Mouse (Mus musculus): ENCODE results near the gene Erf. TPM values are rescaled to one million over a fixed set of nuclear protein-coding genes. Genes with fewer than 3 reads are reported as not detected.

Gene Erf
- polyA plus RNA-seq, 1 experiment from 2014 or later, result 16.4 TPM

DNA sequence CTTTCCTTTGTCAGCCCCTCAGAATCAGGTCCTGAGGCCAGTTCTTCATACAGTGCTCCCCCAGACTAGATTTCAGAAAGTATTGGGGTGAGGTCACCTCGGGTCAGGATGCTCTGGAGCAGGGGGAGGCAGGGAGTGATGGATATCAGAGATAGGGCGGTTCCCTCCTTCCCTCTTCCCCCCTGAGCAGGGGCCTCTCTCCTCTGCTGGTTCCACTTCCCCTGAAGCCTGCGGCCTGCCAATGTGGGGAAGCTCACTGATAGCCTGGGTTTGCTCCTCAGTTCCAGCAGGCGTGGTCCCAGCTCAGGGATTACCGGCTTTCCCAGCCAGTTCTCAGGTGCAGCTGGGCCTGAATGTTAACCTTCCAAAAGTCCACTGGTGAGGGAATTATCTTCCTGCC is 33.1 kb upstream of the Erf start:
- H3K27me3 ChIP-seq (replicated peaks; ENCODE audit: control insufficient read depth, insufficient read depth, low read length), result no peaks in the 10 kb centered on the region
- WGBS, result 10% methylated on average over 5 of the region's 5 CpGs
- H3K27ac ChIP-seq (ENCODE audit: low read depth, low read length), result peak overlapping the region; percentile 94; the same call in 1 of the 2 replicates
- peaks cover 41% of the 10 kb centered on the region for H3K36me3 ChIP-seq (ENCODE audit: control insufficient read depth, insufficient read depth, low read length)
- H3K9ac ChIP-seq (ENCODE audit: low read depth, low read length), result peak overlapping the region; percentile 82
- peak overlapping the region; percentile 74 for H3K4me2 ChIP-seq
- peak overlapping the region; percentile 62 for H3K4me3 ChIP-seq (ENCODE audit: low read depth, low read length)
- no peak for DNase-seq (ENCODE audit: low spot score)
- ATAC-seq (replicated peaks; ENCODE audit: low FRiP score), result no peak
- peaks cover 38% of the 10 kb centered on the region for H3K4me1 ChIP-seq (replicated peaks; ENCODE audit: control insufficient read depth, insufficient read depth, low read length)
- no peaks in the 10 kb centered on the region for H3K9me3 ChIP-seq (ENCODE audit: control insufficient read depth, low read length)

DNA sequence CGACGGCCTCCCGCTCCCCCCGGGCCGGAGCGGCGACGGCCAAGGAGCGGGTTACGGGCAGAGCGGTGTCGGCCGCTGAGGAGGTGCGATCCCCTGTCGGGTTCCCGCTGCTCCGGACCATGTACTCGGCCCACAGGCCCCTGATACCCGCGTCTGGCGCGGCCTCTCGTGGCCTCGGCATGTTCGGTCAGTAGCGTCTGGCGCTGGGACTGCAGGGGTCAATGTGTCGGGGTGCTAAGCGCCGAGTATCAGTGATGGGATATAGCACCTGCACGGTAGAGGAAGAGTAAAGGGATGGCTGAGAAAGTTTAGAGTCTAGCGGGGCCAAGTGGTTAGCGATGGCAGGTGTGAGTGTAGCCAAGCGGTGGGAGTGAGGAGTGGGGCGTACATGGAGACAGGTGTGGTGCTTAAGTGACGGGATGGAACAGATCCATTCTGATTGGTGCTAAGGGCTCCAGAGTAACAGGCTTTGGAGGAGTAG is 32.2 kb upstream of the Erf start:
- no peaks in the 10 kb centered on the region for H3K9me3 ChIP-seq (ENCODE audit: control insufficient read depth, low read length)
- WGBS, result under 1% methylated on average over 27 of the region's 36 CpGs
- peak overlapping the region; percentile 94 for H3K27ac ChIP-seq (ENCODE audit: low read depth, low read length)
- ATAC-seq (replicated peaks; ENCODE audit: low FRiP score) (no peak), DNase-seq (ENCODE audit: low spot score) (peak; percentile 71)
- H3K4me1 ChIP-seq (replicated peaks; ENCODE audit: control insufficient read depth, insufficient read depth, low read length), result peaks cover 39% of the 10 kb centered on the region
- H3K27me3 ChIP-seq (replicated peaks; ENCODE audit: control insufficient read depth, insufficient read depth, low read length), result no peaks in the 10 kb centered on the region
- peaks cover 32% of the 10 kb centered on the region for H3K36me3 ChIP-seq (ENCODE audit: control insufficient read depth, insufficient read depth, low read length)
- H3K9ac ChIP-seq (ENCODE audit: low read depth, low read length), result peak overlapping the region; percentile 82
- H3K4me2 ChIP-seq, result peak overlapping the region; percentile 74
- peak overlapping the region; percentile 62 for H3K4me3 ChIP-seq (ENCODE audit: low read depth, low read length)

DNA sequence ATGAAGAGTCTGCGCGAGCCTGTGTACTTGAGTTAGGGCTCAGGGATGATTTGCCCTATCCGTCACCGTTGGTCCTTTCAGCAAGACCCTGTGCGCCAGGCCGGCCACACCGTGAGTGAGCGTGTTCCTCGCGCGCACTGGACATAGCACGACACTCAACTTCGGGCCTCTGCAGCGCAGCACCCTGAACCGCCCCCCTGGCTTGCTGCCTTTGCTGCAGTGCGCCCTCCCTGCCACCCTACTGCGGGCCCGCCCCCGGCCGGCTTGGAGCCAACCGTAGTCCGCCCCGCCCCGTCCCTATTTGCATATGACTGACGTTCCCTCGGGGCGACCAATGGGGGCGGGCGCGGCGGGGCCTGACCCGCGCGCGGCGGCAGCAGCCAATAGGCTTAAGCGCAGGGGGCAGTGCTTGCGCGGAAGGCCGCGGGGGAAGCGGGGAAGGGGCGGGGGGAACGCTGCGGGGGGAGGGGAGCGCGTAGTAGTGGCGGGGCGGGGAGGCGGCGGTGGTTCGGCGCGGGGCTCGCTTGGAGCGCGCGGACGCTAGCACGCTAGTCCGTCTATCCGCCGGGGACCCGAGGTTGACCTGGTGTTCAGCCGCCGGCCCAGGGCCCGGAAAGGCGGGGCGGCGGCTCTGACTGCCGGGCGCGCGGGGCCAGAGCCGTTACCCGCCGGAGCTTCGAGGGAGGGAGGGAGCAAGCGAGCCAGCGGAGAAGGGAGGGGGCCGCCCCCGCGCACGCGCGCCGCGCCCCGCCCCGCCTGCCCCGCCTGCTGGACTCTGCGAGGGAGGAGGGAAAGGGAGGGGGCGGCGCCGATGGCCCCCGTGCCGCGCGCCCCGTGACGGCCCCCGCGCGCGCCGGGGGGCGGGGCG is 31.4 kb upstream of the Erf start:
- Histone ChIP-seq H3K4me2 (peak overlapping the region; percentile 87), H3K27me3 (replicated peaks; ENCODE audit: control insufficient read depth, insufficient read depth, low read length) (no peaks in the 10 kb centered on the region), H3K36me3 (ENCODE audit: control insufficient read depth, insufficient read depth, low read length) (peaks cover 24% of the 10 kb centered on the region), H3K9ac (ENCODE audit: low read depth, low read length) (peak overlapping the region; percentile 82), H3K4me1 (replicated peaks; ENCODE audit: control insufficient read depth, insufficient read depth, low read length) (peaks cover 45% of the 10 kb centered on the region), H3K9me3 (ENCODE audit: control insufficient read depth, low read length) (no peaks in the 10 kb centered on the region), H3K4me3 (ENCODE audit: low read depth, low read length) (peak overlapping the region; percentile 62), H3K27ac (ENCODE audit: low read depth, low read length) (peak overlapping the region; percentile 95)
- under 1% methylated on average over 74 of the region's 108 CpGs for WGBS
- DNase-seq (ENCODE audit: low spot score) (peak; percentile 99), ATAC-seq (replicated peaks; ENCODE audit: low FRiP score) (peak; percentile 81)

DNA sequence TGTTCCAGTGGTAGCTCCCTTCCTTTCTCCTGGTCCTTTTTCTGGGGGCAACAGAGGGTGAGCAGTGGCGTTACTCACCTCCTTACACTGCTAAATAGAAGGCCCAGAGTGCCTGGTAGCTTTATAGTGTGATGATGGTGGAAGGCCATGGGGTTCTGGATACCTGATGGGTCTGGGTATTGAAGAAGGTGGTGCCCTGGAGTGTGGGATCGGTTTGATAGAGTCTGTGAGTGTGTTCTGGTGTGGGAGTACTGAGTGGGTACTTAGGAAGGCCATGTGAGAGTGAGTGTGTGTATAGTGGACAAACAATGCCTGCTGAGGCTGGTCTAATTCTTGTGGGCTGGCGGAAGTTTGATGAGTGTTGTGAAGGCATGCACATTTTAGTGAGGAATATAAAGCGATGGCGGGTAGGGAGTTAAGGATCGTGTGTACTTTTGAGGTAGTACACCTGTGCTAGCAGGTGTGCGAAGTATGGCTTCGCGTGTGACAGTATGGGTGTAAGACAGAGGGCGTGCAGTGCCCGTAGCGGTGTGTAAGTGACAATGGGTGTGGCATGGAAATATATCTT is 30.7 kb upstream of the Erf start:
- 23% methylated on average over 12 of the region's 12 CpGs for WGBS
- DNase-seq (ENCODE audit: low spot score), result no peak
- Histone ChIP-seq H3K4me1 (replicated peaks; ENCODE audit: control insufficient read depth, insufficient read depth, low read length) (peaks cover 52% of the 10 kb centered on the region), H3K27me3 (replicated peaks; ENCODE audit: control insufficient read depth, insufficient read depth, low read length) (no peaks in the 10 kb centered on the region), H3K9ac (ENCODE audit: low read depth, low read length) (peak overlapping the region; percentile 72), H3K4me2 (peak overlapping the region; percentile 87), H3K4me3 (ENCODE audit: low read depth, low read length) (peak overlapping the region; percentile 62), H3K36me3 (ENCODE audit: control insufficient read depth, insufficient read depth, low read length) (peaks cover 17% of the 10 kb centered on the region), H3K27ac (ENCODE audit: low read depth, low read length) (peak overlapping the region; percentile 95), H3K9me3 (ENCODE audit: control insufficient read depth, low read length) (no peaks in the 10 kb centered on the region)
- peak; percentile 25 for ATAC-seq (replicated peaks; ENCODE audit: low FRiP score)

DNA sequence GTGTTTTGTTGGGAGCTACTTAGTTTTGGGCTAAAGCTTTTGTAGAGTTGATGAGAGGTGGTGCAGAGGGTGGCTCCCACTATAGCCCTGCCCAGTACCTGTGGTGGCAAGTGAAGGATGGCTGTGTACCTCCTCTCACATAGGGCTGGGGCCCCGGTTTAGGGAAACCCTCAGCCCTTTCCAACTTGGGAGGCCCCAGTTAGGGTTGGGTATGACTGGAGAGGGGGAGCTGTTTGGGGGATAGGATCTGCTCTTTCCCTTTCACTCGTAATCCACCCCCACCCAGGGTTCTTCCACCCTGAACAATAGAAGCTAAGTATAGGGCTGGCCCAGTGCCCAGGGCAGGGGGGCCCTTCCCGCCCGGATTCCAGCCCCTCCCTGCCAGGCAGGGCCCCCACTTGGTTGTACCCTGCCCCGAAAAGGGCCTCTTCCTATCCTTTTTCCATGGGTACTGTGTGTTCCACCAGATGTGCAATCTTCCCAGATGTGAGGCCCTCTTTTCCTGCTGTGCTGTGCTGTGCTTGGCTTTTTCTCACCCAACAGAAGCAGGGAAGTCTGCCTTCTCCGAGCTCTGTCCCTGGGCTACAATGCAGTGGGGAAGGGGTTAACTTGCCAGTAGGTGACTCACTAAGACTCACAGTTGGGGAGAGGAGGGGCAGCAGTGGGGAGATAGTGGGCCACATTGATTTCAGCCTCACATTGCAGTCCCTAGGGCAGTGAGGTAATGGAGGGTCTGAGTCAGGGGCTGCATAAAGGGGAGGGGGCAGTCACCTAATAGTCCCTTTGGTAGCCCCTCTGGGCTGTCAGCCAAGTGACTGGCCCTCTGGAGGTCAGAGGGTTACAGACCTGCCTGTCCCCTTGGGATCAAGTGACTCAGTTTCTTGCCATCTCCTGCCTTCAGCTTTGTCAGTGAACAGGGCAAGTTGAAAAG is 29.6 kb upstream of the Erf start:
- 6% methylated on average over 6 of the region's 6 CpGs for WGBS
- H3K27ac ChIP-seq (ENCODE audit: low read depth, low read length), result peak overlapping the region; percentile 95
- ATAC-seq (replicated peaks; ENCODE audit: low FRiP score) (no peak; the same call in 1 of the 2 replicates), DNase-seq (ENCODE audit: low spot score) (no peak)
- H3K9ac ChIP-seq (ENCODE audit: low read depth, low read length), result peak overlapping the region; percentile 72
- peaks cover 62% of the 10 kb centered on the region for H3K4me1 ChIP-seq (replicated peaks; ENCODE audit: control insufficient read depth, insufficient read depth, low read length)
- no peaks in the 10 kb centered on the region for H3K27me3 ChIP-seq (replicated peaks; ENCODE audit: control insufficient read depth, insufficient read depth, low read length)
- no peaks in the 10 kb centered on the region for H3K9me3 ChIP-seq (ENCODE audit: control insufficient read depth, low read length)
- H3K4me2 ChIP-seq, result peak overlapping the region; percentile 87
- H3K4me3 ChIP-seq (ENCODE audit: low read depth, low read length), result peak overlapping the region; percentile 62
- H3K36me3 ChIP-seq (ENCODE audit: control insufficient read depth, insufficient read depth, low read length), result peaks cover 8% of the 10 kb centered on the region

DNA sequence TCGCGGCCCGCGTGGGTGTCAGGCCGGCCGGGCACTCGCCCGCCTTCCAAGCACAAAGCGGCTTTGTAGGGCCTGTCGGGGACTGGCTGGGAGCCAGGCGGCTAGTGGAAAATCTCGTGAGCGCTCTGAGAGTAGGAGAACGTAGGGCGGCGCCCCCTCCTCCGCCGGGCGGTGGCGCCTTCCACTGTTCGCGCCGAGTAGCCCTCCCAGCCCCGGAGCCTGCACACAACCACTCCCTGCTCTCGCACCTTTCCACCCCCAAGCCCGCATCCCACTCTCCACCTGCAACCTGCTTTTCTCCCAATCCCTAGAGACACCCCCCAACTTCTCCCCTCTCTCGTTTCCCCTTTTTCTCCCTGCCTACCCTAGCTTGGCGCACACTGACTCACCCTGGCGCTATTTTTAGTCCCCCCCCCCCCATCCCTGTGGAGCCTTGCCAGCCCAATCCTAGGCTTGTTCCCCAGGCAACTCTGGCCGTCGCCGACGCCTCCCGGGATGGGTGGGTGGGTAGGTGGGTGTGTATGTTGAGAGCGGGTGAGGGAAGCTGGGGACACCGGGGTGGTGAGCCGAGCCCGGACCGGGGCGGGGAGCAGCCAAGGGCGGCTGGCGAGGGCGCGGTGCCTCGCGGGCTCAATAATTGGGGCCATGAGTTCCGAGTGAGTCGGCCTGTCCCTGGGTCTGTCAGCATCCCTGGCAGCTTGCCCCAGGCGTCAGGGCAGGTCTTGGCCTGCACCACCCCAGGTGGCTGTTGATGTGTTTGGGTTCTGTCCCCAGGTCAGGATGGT is 28.7 kb upstream of the Erf start:
- under 1% methylated on average over 46 of the region's 49 CpGs for WGBS

DNA sequence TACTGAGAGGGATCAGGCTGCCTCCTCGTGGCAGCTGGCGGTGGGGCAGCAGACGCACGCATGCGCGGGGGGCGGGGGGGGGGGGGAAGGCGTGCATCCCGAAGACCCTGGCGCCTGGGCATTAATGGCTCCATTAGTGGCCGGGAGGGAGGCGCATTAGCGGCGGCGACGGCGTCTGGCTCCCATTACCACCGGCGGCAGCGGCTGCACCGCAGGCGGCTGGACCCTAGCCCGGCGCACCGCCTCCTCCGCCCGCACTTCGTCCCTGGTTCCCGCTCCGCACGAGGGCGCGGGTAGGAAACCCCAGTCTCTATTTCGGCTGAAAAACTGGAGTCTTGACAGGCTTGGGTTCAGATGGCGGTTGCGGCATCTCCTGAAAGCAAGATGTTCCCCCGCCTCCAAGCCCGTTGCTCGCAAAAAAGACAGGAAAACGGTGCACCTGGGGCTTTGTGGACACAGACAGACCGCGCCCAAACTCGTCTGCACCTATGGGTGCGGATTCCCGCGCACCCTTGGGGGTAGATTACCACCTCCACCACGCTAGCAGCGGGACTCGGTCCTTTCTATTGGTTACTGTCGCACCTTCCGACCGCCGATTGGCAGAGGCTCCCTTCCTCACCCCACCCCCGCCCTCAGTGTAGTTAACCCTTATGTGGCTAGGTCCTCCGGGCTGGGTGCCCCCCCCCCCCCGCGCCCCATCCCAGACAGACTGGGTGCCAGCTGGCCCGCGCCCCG is 27.9 kb upstream of the Erf start:
- Histone ChIP-seq H3K4me3 (ENCODE audit: low read depth, low read length) (peak overlapping the region; percentile 62), H3K4me2 (peak overlapping the region; percentile 87), H3K36me3 (ENCODE audit: control insufficient read depth, insufficient read depth, low read length) (peaks cover 3% of the 10 kb centered on the region; the same call in 1 of the 2 replicates), H3K27ac (ENCODE audit: low read depth, low read length) (peak overlapping the region; percentile 95), H3K4me1 (replicated peaks; ENCODE audit: control insufficient read depth, insufficient read depth, low read length) (peaks cover 65% of the 10 kb centered on the region), H3K9ac (ENCODE audit: low read depth, low read length) (peak overlapping the region; percentile 72), H3K27me3 (replicated peaks; ENCODE audit: control insufficient read depth, insufficient read depth, low read length) (no peaks in the 10 kb centered on the region), H3K9me3 (ENCODE audit: control insufficient read depth, low read length) (no peaks in the 10 kb centered on the region)
- peak; percentile 69 for ATAC-seq (replicated peaks; ENCODE audit: low FRiP score)
- under 1% methylated on average over 55 of the region's 60 CpGs for WGBS
- DNase-seq (ENCODE audit: low spot score), result peak; percentile 88

More for the DNA sequence above, 28.7 kb upstream of the Erf start:
- Histone ChIP-seq H3K36me3 (ENCODE audit: control insufficient read depth, insufficient read depth, low read length) (peaks cover 3% of the 10 kb centered on the region; the same call in 1 of the 2 replicates), H3K9me3 (ENCODE audit: control insufficient read depth, low read length) (no peaks in the 10 kb centered on the region), H3K9ac (ENCODE audit: low read depth, low read length) (peak overlapping the region; percentile 72), H3K4me1 (replicated peaks; ENCODE audit: control insufficient read depth, insufficient read depth, low read length) (peaks cover 67% of the 10 kb centered on the region), H3K27ac (ENCODE audit: low read depth, low read length) (peak overlapping the region; percentile 95), H3K4me2 (peak overlapping the region; percentile 87), H3K4me3 (ENCODE audit: low read depth, low read length) (peak overlapping the region; percentile 62), H3K27me3 (replicated peaks; ENCODE audit: control insufficient read depth, insufficient read depth, low read length) (no peaks in the 10 kb centered on the region)
- ATAC-seq (replicated peaks; ENCODE audit: low FRiP score) (peak; percentile 53), DNase-seq (ENCODE audit: low spot score) (peak; percentile 88)
